Mouse (Mus musculus) adipose tissue, adult 10 weeks (tissue): Measurements from ENCODE around the gene Vmn2r50. TPM values are rescaled to one million over a fixed set of nuclear protein-coding genes. Genes with fewer than 3 reads are reported as not detected.

Experiments
- polyA plus RNA-seq: library from polyadenylated mRNA; stranded (reverse); fragments of 350-450 nt; fragmentation: Illumina TruSeq; extraction: RNeasy Lipid Tissue Mini Kit (QIAGEN cat#74804); gene quantifications from one replicate; pipeline ENCODE4 v1.2.3, GENCODE M21; 2014; ENCODE audit warnings: low read depth, low replicate concordance

Vmn2r50 gene
- not detected for polyA plus RNA-seq

DNA sequence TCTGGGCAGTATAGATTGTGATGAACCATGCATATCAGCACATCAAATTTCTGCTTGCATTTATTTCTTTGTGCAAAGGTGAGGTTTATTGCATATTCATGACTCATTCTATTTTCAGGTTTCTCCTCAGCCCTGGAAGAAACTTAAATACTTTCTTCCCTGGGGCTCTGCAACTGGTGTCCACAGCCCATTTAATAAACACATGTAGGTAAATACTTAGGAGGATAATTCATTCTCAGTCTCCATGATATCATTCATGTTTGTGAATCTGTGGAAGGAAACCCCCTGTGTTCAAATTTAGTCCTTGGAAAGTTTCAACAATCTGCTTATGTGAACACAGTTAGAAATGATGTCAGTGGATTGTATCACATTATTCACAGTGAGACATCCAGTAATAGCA is at the start of gene Vmn2r50:
TSS of gene Vmn2r50 (minus strand) at position 101 of the 400 bp plus-strand sequence.

DNA sequence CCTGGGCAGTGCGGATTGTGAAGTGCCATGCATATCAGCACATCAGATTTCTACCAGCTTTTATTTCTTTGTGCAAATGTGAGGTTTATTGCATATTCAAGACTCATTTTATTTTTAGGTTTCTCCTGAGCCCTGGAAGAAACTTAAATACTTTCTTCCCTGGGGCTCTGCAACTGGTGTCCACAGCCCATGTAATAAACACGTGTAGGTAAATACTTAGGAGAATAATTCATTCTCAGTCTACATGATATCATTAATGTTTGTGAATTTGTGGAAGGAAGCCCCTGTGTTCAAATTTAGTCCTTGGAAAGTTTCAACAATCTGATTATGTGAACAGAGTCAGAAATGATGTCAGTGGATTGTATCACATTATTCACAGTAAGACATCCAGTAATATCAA is 60.9 kb downstream of the Vmn2r50 start, which contains the start of gene Vmn2r49:
TSS of gene Vmn2r49 (minus strand) at position 101 of the 400 bp plus-strand sequence.

Other genes with a start within 250 kb of the Vmn2r50 start
- gene Vmn2r47, start 212.0 kb downstream of the Vmn2r50 start, polyA plus RNA-seq, result not detected
- not detected for gene Vmn2r48, start 99.7 kb downstream of the Vmn2r50 start, polyA plus RNA-seq
- gene Vmn2r49, start 61.0 kb downstream of the Vmn2r50 start, polyA plus RNA-seq, result not detected
- not detected for gene Vmn2r51, start 52.4 kb upstream of the Vmn2r50 start, polyA plus RNA-seq
- not detected for gene Vmn2r52, start 123.3 kb upstream of the Vmn2r50 start, polyA plus RNA-seq
- not detected for gene Vmn1r66, start 224.7 kb upstream of the Vmn2r50 start, polyA plus RNA-seq